Mouse (Mus musculus) lung, postnatal 0 days (tissue): Measurements from ENCODE around the gene Ip6k2.

ENCODE experiments used
- CTCF ChIP-seq: IDR thresholded peaks from 2 replicates; pipeline ENCODE4 v1.5.1; 2016; ENCODE audit warnings: antibody characterized with exemption, mild to moderate bottlenecking
- EP300 ChIP-seq: IDR thresholded peaks from 2 replicates; pipeline ENCODE4 v1.6.1; 2016; ENCODE audit warnings: antibody characterized with exemption, mild to moderate bottlenecking, control low read depth

DNA sequence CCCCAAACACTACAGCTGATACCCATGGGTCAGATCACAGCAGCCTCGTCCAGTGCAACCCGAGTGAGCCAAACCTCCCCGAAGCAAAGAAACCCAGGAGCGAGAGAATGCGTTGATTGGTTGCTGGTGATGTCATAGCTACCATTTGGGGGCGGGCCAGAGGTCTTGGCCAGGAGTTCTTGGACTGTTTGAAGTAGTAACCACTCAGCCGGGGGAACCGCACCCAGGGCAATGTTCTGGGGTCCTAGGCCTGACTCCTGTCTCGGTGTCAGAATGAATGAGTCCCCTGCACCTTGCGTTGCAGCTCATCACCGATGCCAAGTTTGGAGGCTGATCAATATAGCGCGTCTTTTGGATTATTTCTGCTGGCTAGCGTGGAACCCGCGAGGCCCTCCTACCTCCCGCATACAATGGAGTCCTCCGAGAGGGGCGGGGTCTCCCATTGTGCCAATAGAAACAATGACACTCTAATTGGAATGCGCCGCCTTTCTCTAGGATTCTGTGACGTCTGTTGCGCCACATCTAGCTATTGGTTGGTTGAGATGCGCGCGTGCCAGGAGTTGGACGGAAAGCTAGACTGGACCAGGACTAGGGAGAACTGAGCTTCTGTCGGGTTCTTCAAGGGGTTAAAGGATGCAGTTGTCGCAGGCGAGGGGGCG, 41.3 kb downstream of the Ip6k2 start:
- no peak for TF ChIP-seq CTCF
- TF ChIP-seq EP300: no peak
